26 mouse cellular contexts compared by ENCODE assay signal in genomic region chr19:44306171-44306570, GRCm38 (mm10). TPM values are rescaled to one million over a fixed set of nuclear protein-coding genes. Genes with fewer than 3 reads are reported as not detected.
DNase-seq lines count a peak whose midpoint lies in the region; TF ChIP-seq lines count a peak whose summit lies in the region.
"Had no signal": no experiment of that assay in that cellular context is flagged by ENCODE, and none has a peak within 500 bp of the region (broad histone marks: within the 10 kb centered on the region; RNA-seq: fewer than 3 reads in every experiment).

No protein-coding gene starts in this region.

- no peak for TF ChIP-seq CTCF in kidney, adult 2 months (conservative IDR thresholded peaks at IDR 0.05; ENCODE audit: insufficient read depth, insufficient read length, low read depth, low read length)

- no peak for TF ChIP-seq POLR2A in myocyte (IDR thresholded peaks at IDR 0.05; ENCODE audit: insufficient read length, low read depth)
- TF ChIP-seq POLR2A in kidney, adult 2 months (IDR thresholded peaks at IDR 0.05; ENCODE audit: low read depth, low read length): no peak

- peaks cover 53% of the 10 kb centered on the region for H3K79me2 ChIP-seq in myocyte (ENCODE audit: control insufficient read depth, insufficient read depth)

- no peak overlapping the region for H3K27ac ChIP-seq in heart, embryonic 10.5 days
- no peak overlapping the region for H3K27ac ChIP-seq in kidney, adult 2 months (ENCODE audit: insufficient read depth, low read depth, low read length)
- H3K27ac ChIP-seq: forebrain, embryonic 13.5 days; hindbrain, embryonic 15.5 days; limb, embryonic 12.5 days; liver, embryonic 12.5 days; midbrain, embryonic 12.5 days; neural tube, embryonic 12.5 days had no signal

- no peak overlapping the region for H3K4me3 ChIP-seq in heart, embryonic 10.5 days
- no peak overlapping the region for H3K4me3 ChIP-seq in myocyte
- H3K4me3 ChIP-seq in kidney, adult 2 months (ENCODE audit: insufficient read depth, low read depth, low read length): no peak overlapping the region
- H3K4me3 ChIP-seq: embryonic facial prominence, embryonic 13.5 days; forebrain, embryonic 13.5 days; hindbrain, embryonic 15.5 days; limb, embryonic 12.5 days; liver, embryonic 12.5 days; midbrain, embryonic 12.5 days; neural tube, embryonic 12.5 days had no signal

- H3ac ChIP-seq in myocyte (ENCODE audit: control insufficient read depth, insufficient read length): no peak overlapping the region

- peaks cover 4% of the 10 kb centered on the region for H3K4me1 ChIP-seq in heart, embryonic 10.5 days
- no peaks in the 10 kb centered on the region for H3K4me1 ChIP-seq in kidney, adult 2 months (ENCODE audit: control insufficient read depth, insufficient read depth, low read length)

- peak overlapping the region; percentile 58 for H3K4me2 ChIP-seq in myocyte (ENCODE audit: low read depth)
- H3K4me2 ChIP-seq: embryonic facial prominence, embryonic 13.5 days; forebrain, embryonic 13.5 days; hindbrain, embryonic 15.5 days; limb, embryonic 12.5 days; liver, embryonic 12.5 days; midbrain, embryonic 12.5 days; neural tube, embryonic 12.5 days had no signal

- peaks cover 70% of the 10 kb centered on the region for H3K36me3 ChIP-seq in heart, embryonic 10.5 days
- H3K36me3 ChIP-seq in myocyte (ENCODE audit: control insufficient read depth, insufficient read depth): peaks cover 77% of the 10 kb centered on the region
- H3K36me3 ChIP-seq in kidney, adult 2 months (ENCODE audit: control insufficient read depth, insufficient read depth, low read length): peaks cover 2% of the 10 kb centered on the region; the same call in 1 of the 2 replicates

- 70% methylated on average over 7 of the region's 7 CpGs for WGBS in heart, embryonic 10.5 days
- 72% methylated on average over 7 of the region's 7 CpGs for WGBS in kidney, adult 2 months

- no peaks in the 10 kb centered on the region for H3K9me3 ChIP-seq in heart, embryonic 10.5 days
- H3K9me3 ChIP-seq: embryonic facial prominence, embryonic 13.5 days; forebrain, embryonic 13.5 days; G1E; hindbrain, embryonic 15.5 days; limb, embryonic 12.5 days; liver, embryonic 12.5 days; midbrain, embryonic 12.5 days; neural tube, embryonic 12.5 days had no signal

- H3K27me3 ChIP-seq in heart, embryonic 10.5 days (ENCODE audit: insufficient read depth, poor library complexity, severe bottlenecking): no peaks in the 10 kb centered on the region
- no peaks in the 10 kb centered on the region for H3K27me3 ChIP-seq in myocyte (ENCODE audit: control insufficient read depth, insufficient read depth, insufficient read length)
- H3K27me3 ChIP-seq in kidney, adult 2 months (replicated peaks; ENCODE audit: control insufficient read depth, insufficient read depth, low read length): no peaks in the 10 kb centered on the region
- H3K27me3 ChIP-seq: CH12.LX; embryonic facial prominence, embryonic 13.5 days; forebrain, embryonic 13.5 days; hindbrain, embryonic 15.5 days; limb, embryonic 12.5 days; liver, embryonic 12.5 days; midbrain, embryonic 12.5 days; neural tube, embryonic 12.5 days had no signal

- peak; percentile 35 for DNase-seq in heart, embryonic 10.5 days (ENCODE audit: low spot score)
- DNase-seq in heart, adult 18-20 months: no peak
- DNase-seq in 3T3-L1 (ENCODE audit: low read depth, low spot score) (peak; percentile 90), NIH3T3 (ENCODE audit: low read depth) (peak; percentile 79)
- DNase-seq in lung, postnatal 10 days: no peak
- DNase-seq in kidney, adult 2 months: no peak
- DNase-seq: adrenal gland, postnatal 14 days; B cell, adult 2 months; gastrocnemius, postnatal 36 days; kidney, postnatal 4 days; lung, adult 18-20 months; lung, postnatal 14 days; retina, postnatal 1 day; right cerebral cortex, postnatal 25 days; thymus, postnatal 36 days had no signal

TF ChIP-seq in myocyte, 11 proteins besides CTCF, POLR2A, EP300 and RAD21:
- TF ChIP-seq USF1 (IDR thresholded peaks at IDR 0.05; ENCODE audit: low read depth): no peak
- TF ChIP-seq POLR2AphosphoS2 (IDR thresholded peaks at IDR 0.05; ENCODE audit: insufficient read length, low read depth): peak; percentile 74

RNA-seq across cellular contexts. Expression of gene Scd2, which starts 12.7 kb away (rescaled TPM):
- 195 and 207 TPM in 2 replicates for polyA plus RNA-seq in heart, embryonic 10.5 days (2016; fragmentation: Nextera tagmentation; extraction: Ambion mirVana)
- total RNA-seq in heart, adult 18-20 months (2021): 1 to 10 TPM; 9.1 to 9.4 TPM
- polyA plus RNA-seq in myocyte (2012; fragmentation: generic; extraction: Trizol): 868 TPM
- polyA plus RNA-seq in kidney, adult 2 months (2012; rRNA removed): 61.3 and 63.9 TPM in 2 replicates

RNA-seq across cellular contexts. Expression of gene Scd4, which starts 26.7 kb away (rescaled TPM):
- 0.06 and 0.16 TPM in 2 replicates for polyA plus RNA-seq in heart, embryonic 10.5 days (2016; fragmentation: Nextera tagmentation; extraction: Ambion mirVana)
- total RNA-seq in heart, adult 18-20 months (2021): 1 to 10 TPM; 4.3 to 7.8 TPM
- 0.16 TPM for polyA plus RNA-seq in myocyte (2012; fragmentation: generic; extraction: Trizol)
- polyA plus RNA-seq in kidney, adult 2 months (2012; rRNA removed): 0.23 and 0.26 TPM in 2 replicates
- total RNA-seq: CH12.LX; monocyte, adult 5-6 weeks had no signal

Comparison
In these comparisons a context has a peak if more than half of its experiments do, and no peak if none do; other contexts are left out.
1. DNase-seq: peak in heart, embryonic 10.5 days (single experiment), 3T3-L1 (single experiment) and NIH3T3 (single experiment); none in heart, adult 18-20 months (0 of 2), lung, postnatal 10 days (single experiment) and kidney, adult 2 months (single experiment).